Mouse (Mus musculus): ENCODE results near the gene Phf12.
A peak's percentile ranks its signal among the peaks of the same experiment; 100 is the strongest.

Gene Phf12

GRCm38 (mm10) chr11:77970718-77971117, 11.8 kb upstream of the Phf12 start:
- no peak for DNase-seq (ENCODE audit: low read depth)

DNA sequence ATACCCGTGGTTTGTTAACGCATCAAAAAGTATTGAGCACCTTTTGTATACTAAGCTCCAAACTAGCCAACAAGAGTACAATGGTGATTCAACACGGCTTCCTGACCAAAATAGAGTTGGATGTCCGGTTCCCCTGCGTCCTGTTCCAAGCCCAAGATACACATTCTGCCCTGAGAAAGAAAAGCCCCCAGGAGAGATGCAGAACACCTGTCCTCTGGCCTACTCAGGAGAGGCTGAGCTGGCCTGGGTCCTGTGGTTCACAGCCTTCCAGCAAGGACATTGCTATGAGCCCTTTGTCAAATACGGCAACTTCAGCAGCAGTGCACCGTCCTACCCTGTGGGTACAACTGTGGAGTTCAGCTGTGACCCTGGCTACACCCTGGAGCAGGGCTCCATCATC, 9.0 kb upstream of the Phf12 start:
- no peak for DNase-seq (ENCODE audit: low read depth)

- DNase-seq (ENCODE audit: low read depth): no peak
Measured at GRCm38 (mm10) chr11:77974325-77974724, 8.2 kb upstream of the Phf12 start.

DNA sequence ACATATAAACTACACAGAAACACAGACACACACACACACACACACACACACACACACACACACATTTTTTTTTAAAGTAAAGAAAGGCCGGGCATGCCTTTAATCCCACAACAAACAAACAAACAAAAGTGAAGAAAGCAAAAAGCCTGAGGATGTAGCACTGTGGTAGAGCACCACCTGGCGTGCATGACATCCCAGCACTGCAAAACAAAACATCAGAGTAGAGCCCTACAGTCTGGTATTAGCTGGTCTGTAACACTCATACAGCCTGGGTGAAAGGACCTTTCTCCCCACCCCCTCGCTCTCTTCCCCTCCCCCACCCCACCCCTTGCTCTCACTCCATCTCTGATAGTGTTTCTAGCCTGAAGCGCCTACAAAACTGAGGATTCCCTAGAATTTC, 6.7 kb upstream of the Phf12 start:
- DNase-seq (ENCODE audit: low read depth): no peak

GRCm38 (mm10) chr11:77978161-77978560, 4.4 kb upstream of the Phf12 start:
- DNase-seq (ENCODE audit: low read depth): no peak

DNA sequence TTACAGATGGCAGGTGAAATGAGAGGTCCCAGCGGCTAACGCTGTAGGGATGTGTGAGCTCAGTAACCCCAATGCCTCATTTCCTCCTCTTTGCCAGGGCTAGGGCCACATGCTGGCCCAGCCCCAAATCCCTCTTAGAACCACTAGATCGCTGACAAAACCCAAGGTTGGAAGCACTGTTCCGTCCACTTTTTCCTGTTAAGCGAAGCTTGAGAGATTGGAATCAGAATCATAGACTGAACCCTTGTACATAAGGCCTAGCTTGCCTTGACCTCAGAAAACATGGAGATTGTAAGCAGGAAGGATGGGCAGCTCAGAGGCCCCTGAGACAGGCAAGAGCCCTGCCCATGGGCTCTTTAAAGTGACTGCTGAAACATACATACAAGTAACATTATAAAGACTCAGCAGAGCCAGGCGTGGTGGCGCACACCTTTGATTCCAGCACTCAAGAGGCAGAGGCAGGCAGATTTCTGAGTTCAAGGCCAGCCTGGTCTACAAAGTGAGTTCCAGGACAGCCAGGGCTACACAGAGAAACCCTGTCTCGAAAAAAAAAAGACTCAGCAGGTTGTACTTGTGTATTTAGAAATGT, 3.2 kb upstream of the Phf12 start:
- no peak for DNase-seq (ENCODE audit: low read depth)

GRCm38 (mm10) chr11:77980281-77981204, 2.0 kb upstream of the Phf12 start:
- peak; percentile 86 for DNase-seq (ENCODE audit: low read depth)

DNA sequence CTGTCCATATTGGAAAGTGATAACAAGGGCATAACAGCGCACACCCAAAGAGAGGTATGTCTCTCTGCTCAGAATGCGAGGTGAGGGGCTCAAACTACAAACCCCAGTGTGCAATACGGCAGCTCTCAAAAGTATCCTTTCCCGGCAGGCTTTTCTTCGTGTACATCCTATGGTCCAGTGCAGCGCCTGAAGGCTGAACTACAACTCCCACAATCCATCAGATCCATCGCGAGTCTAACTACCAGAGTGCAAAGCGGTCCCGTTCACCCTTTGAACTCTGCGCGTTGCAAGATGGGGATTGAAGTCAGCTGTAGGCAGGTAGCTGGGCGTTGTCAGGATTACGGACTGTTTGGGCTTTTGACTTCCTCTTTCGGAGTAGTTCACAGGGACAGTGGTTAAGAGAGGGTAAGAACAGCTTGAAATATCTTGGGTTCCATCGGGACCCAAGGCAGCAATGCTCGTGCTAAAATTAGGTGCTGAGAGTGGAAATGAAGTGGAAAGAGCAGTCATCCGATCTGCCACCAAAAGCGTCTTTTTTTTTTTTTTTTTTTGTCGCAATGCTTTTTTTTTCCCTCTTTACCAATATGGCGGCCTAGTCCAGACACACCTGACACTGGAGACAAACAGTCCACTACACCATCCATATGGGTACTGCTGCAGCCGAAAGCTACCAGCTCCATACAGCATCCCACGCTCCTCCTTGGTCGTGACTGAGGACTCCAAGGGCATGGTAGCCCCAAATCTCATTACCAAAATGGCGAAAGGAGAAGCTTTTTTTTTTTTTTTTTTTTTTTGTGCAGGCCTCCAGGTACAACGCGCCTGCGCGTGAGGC, 729 bp upstream of the Phf12 start:
- peak; percentile 98 for DNase-seq (ENCODE audit: low read depth)

DNA sequence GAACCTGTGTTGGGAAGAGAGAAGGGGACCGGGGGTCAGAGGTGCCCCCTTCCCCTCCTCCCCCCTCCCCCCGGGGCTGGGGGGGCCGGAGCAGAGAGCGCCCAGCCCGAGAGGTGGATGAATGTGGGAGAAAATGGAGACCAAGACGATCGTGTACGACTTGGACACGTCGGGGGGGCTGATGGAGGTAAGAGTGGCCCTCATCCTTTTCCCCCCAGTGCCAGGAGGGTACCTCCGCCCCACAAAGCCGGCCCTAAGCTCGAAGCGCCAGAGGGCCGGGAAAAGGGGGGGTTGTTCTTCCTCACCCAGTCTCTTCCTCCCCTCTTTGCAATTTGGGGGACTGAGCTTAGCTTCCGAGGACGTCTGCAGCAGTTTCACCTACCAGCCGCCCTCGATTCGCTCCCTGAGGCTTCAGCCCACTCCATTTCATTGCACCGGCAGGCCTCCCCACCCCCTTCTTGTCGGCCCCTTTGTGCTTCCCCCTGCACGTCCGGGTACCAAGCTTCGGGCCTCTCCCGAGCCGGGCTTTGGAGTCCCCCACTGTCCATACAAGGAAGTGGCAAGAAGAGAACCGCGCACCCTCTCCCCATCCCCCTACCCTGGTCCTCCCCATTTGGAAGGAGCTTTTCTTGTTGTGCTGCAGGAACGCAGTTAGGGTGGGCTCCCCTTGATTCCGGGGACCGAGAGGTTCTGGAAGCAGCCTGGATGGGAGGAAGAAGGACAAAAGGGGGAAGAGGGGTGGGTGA, 810 bp downstream of the Phf12 start:
- peak; percentile 73 for DNase-seq (ENCODE audit: low read depth)

DNA sequence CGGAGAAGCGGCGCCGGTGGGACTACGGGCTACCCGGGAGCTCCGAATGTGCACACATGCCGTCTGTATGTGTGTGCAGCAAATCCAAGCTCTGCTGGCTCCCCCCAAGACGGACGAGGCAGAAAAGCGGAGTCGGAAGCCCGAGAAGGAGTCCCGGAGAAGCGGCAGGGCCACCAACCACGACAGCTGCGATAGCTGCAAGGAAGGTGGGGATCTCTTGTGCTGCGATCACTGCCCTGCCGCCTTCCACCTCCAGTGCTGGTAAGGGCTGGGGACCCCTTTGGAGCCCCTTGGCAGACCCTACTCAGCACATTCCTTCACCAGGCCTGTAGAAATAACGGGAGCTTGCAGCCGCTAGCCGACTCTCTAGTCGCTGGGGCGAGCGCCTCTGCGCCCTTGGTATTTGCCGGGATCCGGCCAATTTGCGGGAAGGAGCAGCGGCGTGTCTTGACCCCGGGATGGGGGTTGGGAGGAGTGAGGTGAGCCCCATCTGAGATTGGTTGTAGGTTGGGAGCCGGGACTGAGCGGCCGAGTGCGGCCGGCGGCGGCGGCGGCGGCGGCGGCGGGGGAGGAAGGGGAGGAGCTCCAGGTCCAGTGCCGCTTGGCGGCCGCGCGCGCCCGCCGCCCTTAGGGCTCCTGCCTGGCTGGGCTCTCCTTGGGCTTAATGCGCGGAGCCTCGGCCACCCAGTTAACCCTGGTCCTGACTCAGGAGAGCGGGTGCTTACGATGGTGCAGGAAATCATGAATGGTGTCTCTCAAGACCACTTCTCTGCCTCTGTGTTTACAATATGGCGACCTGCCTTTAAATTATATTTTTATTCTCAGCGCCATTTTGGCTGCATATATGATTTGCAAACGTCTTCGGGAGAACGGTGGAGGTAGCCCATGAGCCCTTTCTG, 1.6 kb downstream of the Phf12 start:
- DNase-seq (ENCODE audit: low read depth): peak; percentile 86

DNA sequence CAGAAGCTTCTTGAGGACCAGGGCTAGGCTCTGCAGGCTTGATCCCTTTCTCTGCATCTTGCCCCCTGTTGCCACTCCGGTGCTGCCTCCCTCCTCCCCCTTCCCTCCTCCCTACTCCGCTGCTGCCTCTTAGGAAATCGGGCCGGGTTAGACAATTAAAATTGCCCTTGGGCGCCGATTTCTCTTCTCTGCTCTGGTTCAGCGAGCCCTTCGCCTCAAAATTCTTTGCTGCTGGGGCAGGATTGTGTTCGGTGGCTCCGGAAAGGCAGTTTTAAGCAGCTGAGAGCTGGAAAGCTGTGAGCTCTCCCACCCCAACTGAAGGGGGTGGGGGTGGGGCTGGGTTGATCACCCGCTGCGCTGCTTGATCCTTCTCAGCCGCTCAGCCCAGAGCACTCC, 2.3 kb downstream of the Phf12 start:
- DNase-seq (ENCODE audit: low read depth): peak; percentile 70

GRCm38 (mm10) chr11:77985541-77986065, 3.0 kb downstream of the Phf12 start:
- DNase-seq (ENCODE audit: low read depth): no peak

DNA sequence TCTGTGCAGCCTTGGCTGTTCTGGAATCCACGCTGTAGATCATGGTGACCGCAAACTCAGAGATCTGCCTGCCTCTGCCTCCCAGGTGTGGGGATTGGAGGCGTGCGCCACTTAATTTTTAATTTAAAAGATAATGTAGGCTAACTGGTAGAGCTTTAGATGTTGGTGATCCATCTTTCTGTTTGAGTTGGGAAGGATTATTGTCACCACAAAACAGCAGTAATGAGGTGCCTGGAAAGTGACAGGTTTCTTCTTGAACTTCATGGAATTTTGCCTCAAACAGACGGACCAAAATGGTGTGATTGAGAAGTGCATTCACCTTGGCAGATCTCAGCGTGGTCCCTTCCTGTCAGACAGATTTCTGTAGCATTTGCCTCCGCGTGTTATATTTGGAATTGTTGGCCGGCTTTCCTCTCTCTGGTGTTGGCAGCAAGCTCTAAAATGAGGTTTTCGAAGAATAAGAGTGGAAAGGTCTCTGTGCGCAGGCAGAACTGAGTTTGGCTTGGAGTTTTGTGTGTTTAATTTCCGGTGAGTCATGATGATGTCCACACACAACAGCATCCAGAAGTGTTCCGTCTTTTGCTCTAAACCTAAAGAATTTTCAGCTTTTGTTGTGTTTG, 6.6 kb downstream of the Phf12 start:
- DNase-seq (ENCODE audit: low read depth): peak; percentile 70

- no peak for DNase-seq (ENCODE audit: low read depth)
Measured at GRCm38 (mm10) chr11:77995556-77995955, 13.0 kb downstream of the Phf12 start.

DNA sequence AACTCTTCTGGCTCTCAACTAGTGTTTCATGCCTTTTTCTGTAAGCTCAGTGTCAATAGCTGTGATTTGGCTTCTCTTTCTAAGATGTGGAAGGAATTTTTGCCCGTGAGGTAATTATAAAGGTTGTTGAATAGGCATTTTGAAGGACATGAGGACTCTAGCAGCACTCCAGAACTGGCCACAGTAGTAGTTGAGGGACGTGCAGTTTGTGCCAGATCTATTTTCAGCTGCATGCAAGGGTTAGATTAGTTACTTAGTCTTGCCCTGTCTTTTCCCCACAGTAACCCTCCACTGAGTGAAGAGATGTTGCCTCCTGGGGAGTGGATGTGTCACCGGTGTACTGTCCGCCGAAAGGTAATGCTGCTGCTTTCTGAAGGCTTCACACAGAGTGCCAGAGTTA, 23.9 kb downstream of the Phf12 start:
- no peak for DNase-seq (ENCODE audit: low read depth)

GRCm38 (mm10) chr11:78019676-78020075, 37.1 kb downstream of the Phf12 start:
- peak; percentile 91 for DNase-seq (ENCODE audit: low read depth)

GRCm38 (mm10) chr11:78023607-78024006, 41.1 kb downstream of the Phf12 start:
- DNase-seq (ENCODE audit: low read depth): peak; percentile 62

DNA sequence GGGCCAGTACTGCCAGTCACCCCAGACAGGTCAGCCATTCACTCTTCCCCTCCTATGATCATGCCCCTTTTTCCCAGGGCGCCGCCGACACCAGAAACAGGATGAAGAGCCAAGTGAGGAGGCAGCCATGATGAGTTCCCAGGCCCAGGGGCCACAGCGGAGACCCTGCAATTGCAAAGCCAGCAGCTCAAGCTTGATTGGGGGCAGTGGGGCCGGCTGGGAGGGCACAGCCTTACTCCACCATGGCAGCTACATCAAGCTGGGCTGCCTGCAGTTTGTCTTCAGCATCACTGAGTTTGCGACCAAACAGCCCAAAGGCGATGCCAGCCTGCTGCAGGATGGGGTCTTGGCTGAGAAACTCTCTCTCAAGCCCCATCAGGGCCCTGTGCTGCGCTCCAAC, 46.7 kb downstream of the Phf12 start:
- no peak for DNase-seq (ENCODE audit: low read depth)

DNA sequence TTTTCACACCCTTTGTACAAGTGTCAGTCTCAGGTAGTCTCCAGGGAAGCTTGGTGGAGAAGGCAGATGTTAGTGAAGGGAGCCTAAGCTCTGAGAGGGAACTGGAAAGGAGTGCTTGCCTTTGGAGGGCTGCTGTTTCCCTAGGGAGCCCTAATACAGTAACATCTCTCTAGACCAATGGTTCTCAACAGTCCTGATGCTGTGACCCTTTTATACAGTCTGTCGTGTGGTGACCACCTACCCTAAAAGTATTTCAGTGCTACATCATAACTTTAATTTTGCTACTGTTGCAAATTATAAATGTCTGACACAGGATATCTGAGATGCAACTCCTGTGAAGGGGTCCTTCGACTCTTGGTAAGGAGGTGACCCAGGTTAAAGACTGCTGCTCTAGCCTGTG, 48.0 kb downstream of the Phf12 start:
- DNase-seq (ENCODE audit: low read depth): no peak

GRCm38 (mm10) chr11:78031389-78031788, 48.8 kb downstream of the Phf12 start:
- no peak for DNase-seq (ENCODE audit: low read depth)

All from NIH3T3 (cell line).